Mouse (Mus musculus) bone marrow, adult 2 months (tissue): ENCODE measurements at regions not wholly inside any gene's neighbourhood (a gene's known extent, or its start where the extent isn't known, plus 50 kb on each side); places are given as distances from the start of the nearest gene placed in this dataset.

Experiments
- H3K27ac ChIP-seq: fragments of 200-500 bp; 2 replicates; pipeline ENCODE4 v1.5.1; 2012; ENCODE audit warnings: low read depth, mild to moderate bottlenecking, control low read depth, inconsistent platforms, low read length; ENCODE audit not compliant: control insufficient read depth, poor library complexity, insufficient read depth
- H3K4me1 ChIP-seq: fragments of 200-500 bp; 2 replicates; pipeline ENCODE4 v1.6.1; 2011; ENCODE audit warnings: low read length; ENCODE audit not compliant: control insufficient read depth, insufficient read depth
- H3K4me3 ChIP-seq: fragments of 200-500 bp; replicated peaks from 2 replicates; pipeline ENCODE3; 2011; ENCODE audit warnings: mild to moderate bottlenecking, low read depth, low read length, control low read depth; ENCODE audit not compliant: control insufficient read depth
- CTCF ChIP-seq: fragments of 200-500 bp; IDR thresholded peaks from 2 replicates; pipeline ENCODE4 v1.5.1; 2011; ENCODE audit warnings: low read length, control low read depth; ENCODE audit not compliant: control insufficient read depth, insufficient read depth
- POLR2A ChIP-seq: fragments of 200-500 bp; IDR thresholded peaks from 2 replicates; pipeline ENCODE4 v1.6.1; 2011; ENCODE audit warnings: low read depth, mild to moderate bottlenecking, control low read depth, low read length, borderline replicate concordance; ENCODE audit not compliant: control insufficient read depth
- WGBS: fragments of 180-500 bp; shearing (Covaris S2); methylation state at CpG from one replicate; pipeline ENCODE4 v1.1.7; 2018; 5-methylcytosine and 5-hydroxymethylcytosine counted together

DNA sequence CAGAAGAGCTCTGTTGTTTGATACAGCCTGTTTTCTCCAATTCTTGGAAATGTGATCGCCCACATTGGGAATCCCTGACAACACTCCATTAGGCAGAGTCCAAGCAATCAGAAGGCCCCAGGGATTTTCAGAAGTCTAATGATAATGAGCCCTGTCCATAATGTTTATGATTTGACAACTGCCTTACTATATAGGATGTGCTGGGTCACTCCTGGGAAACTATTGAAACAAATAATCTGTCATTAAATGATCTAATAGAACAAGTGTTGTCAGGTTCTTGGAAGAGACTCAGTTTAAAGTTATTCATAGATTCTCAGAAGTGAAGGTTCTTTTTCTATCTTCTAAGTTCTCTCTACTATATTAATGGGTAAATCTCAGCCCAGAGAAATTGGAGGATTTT, 395.9 kb downstream of the Tns1 start:
- TF ChIP-seq POLR2A (no peak), CTCF (no peak)
- no peak overlapping the region for H3K27ac ChIP-seq
- H3K4me1 ChIP-seq = no peaks in the 10 kb centered on the region
- H3K4me3 ChIP-seq = no peak overlapping the region
- whole genome bisulfite sequencing = 71% methylated on average over 1 of the region's 1 CpGs

GRCm38 (mm10) chr1:73727781-73728180, 396.5 kb downstream of the Tns1 start:
- no peak overlapping the region for H3K4me3 ChIP-seq
- H3K4me1 ChIP-seq = no peaks in the 10 kb centered on the region
- H3K27ac ChIP-seq = no peak overlapping the region
- no peak for TF ChIP-seq POLR2A
- TF ChIP-seq CTCF = no peak

DNA sequence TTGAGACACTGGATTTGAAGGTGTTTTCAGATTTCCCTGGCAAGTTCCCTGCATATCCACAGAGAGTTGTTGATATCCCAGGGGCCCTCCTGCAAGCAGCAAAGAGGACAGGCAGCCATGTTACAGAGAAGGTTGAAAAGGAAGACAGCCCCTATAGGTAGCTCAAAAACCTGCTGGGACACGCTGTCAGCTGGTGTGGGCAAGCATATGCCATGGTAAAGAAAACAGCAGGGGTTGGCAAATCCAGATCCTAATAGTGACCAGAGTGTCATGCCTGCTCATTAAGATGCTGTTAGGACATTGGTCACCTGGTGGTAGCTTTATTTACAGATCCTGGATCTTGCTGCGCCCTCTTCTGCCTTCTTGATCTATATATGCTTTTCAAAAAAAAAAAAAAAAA, 397.6 kb downstream of the Tns1 start:
- TF ChIP-seq POLR2A (no peak), CTCF (no peak)
- Histone ChIP-seq H3K4me3 (no peak overlapping the region), H3K27ac (no peak overlapping the region), H3K4me1 (no peaks in the 10 kb centered on the region)
- WGBS = 88% methylated on average over 2 of the region's 2 CpGs

DNA sequence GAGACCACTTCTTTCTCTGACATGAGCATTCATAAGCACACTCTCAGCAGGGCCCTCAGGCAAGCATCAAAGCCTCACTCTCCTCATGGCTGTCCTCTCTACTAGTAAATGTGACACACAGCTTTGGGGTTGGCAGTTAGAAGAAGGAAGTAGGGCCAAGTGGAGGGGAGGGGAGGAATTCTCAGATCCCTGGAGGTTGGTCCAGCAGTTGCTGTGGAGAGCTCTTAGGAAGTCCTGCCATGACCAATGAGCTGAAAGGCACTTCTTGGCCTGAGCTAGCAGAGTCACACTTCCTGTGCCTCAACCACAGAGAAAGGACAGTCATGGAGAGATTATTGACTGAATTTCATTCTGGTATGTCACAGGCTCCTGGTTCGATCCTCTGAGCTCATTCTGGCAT, 398.8 kb downstream of the Tns1 start:
- 71% methylated on average over 1 of the region's 1 CpGs for WGBS
- H3K27ac ChIP-seq = no peak overlapping the region
- H3K4me1 ChIP-seq = no peaks in the 10 kb centered on the region
- no peak overlapping the region for H3K4me3 ChIP-seq
- TF ChIP-seq POLR2A (no peak), CTCF (no peak)

- TF ChIP-seq CTCF (no peak), POLR2A (no peak)
- 73% methylated on average over 2 of the region's 2 CpGs for whole genome bisulfite sequencing
- no peaks in the 10 kb centered on the region for H3K4me1 ChIP-seq
- H3K4me3 ChIP-seq = no peak overlapping the region
- no peak overlapping the region for H3K27ac ChIP-seq
Measured at GRCm38 (mm10) chr1:73724551-73724950, 399.7 kb downstream of the Tns1 start.

- 87% methylated on average over 6 of the region's 6 CpGs for WGBS
- Histone ChIP-seq H3K4me1 (no peaks in the 10 kb centered on the region), H3K27ac (no peak overlapping the region), H3K4me3 (no peak overlapping the region)
- TF ChIP-seq POLR2A (no peak), CTCF (no peak)
Measured at GRCm38 (mm10) chr1:73721486-73722225, 402.6 kb downstream of the Tns1 start.

DNA sequence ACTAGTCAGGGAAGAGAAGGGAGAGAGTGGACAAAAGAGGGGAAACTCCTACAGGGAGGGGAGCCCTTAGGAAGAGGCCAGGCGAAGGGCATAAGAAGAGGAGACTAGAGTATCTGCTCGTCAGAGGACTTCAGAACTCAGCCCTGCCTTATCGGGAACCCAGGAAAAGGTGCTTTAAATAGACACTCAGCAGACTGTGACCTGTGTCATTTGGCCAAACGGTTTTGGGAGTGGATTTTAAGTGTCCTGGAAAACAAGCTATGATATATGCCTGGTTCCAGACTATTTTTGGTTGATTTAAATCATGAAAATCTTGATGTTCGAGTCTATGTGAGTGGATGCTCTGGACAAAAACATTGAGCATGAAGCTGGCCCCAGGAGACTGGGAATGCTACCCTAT, 405.8 kb downstream of the Tns1 start:
- Histone ChIP-seq H3K27ac (no peak overlapping the region), H3K4me1 (no peaks in the 10 kb centered on the region), H3K4me3 (no peak overlapping the region)
- WGBS = 65% methylated on average over 5 of the region's 5 CpGs
- no peak for TF ChIP-seq CTCF

DNA sequence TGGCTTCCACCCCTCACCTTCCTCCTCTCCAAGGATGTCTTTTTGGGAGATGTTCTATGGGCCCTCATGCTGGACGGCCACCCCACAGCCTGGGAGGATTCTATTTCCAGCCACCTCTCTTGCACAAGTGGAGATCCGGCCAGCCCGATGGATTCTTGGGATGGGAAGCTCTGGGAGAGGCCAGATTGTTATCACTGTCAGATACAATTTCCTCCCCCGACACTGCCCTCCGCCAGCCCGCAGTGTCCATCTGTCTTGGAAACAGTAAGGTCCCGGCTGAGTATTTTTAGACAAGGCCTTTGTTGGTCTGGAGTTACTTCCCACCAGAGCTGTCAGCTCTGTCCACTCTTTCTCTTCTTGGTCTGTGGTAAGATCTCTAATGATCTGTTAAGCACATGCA, 406.8 kb downstream of the Tns1 start:
- 49% methylated on average over 7 of the region's 7 CpGs for WGBS
- H3K4me1 ChIP-seq = no peaks in the 10 kb centered on the region
- H3K4me3 ChIP-seq = no peak overlapping the region
- H3K27ac ChIP-seq = no peak overlapping the region
- TF ChIP-seq POLR2A = no peak
- TF ChIP-seq CTCF = no peak

GRCm38 (mm10) chr1:73716901-73717300, 407.3 kb downstream of the Tns1 start:
- TF ChIP-seq CTCF = no peak
- H3K4me3 ChIP-seq = no peak overlapping the region

More at GRCm38 (mm10) chr1:73716901-73717300, 407.3 kb downstream of the Tns1 start:
- no peak overlapping the region for H3K27ac ChIP-seq
- no peaks in the 10 kb centered on the region for H3K4me1 ChIP-seq
